Mouse (Mus musculus) hindbrain, postnatal 0 days (tissue): ENCODE results near the gene Fam161b. TPM values are rescaled to one million over a fixed set of nuclear protein-coding genes. Genes with fewer than 3 reads are reported as not detected.

Experiments used
- ATAC-seq: fragments of 200-750 bp; cut with Nextera tagmentation; 2 replicates; pipeline ENCODE4 v1.8.0; 2017; ENCODE audit warnings: mild to moderate bottlenecking, moderate TSS enrichment, moderate library complexity
- DNase-seq: peaks from one replicate; pipeline ENCODE4 v3.0.0-alpha.2; 2015; ENCODE audit warnings: low spot score
- H3K27ac ChIP-seq: fragments of 300-500 bp; sonication (generic); 2 replicates; pipeline ENCODE4 v1.5.1; 2014; ENCODE audit warnings: mild to moderate bottlenecking
- H3K27me3 ChIP-seq: fragments of 300-500 bp; sonication (generic); 2 replicates; pipeline ENCODE4 v1.6.1; 2014; ENCODE audit warnings: low read length, mixed read lengths; ENCODE audit not compliant: insufficient read depth
- H3K36me3 ChIP-seq: fragments of 300-500 bp; sonication (generic); 2 replicates; pipeline ENCODE4 v1.6.1; 2014; ENCODE audit warnings: low read length, mixed read lengths; ENCODE audit not compliant: insufficient read depth
- H3K4me1 ChIP-seq: fragments of 300-500 bp; sonication (generic); 2 replicates; pipeline ENCODE4 v1.6.1; 2014; ENCODE audit warnings: antibody characterized with exemption, low read length, mixed read lengths; ENCODE audit not compliant: insufficient read depth
- H3K4me2 ChIP-seq: fragments of 300-500 bp; sonication (generic); 2 replicates; pipeline ENCODE4 v1.6.1; 2014; ENCODE audit warnings: low read depth, mild to moderate bottlenecking, low read length, moderate library complexity, mixed read lengths
- H3K4me3 ChIP-seq: fragments of 300-500 bp; sonication (generic); 2 replicates; pipeline ENCODE4 v1.5.1; 2014; ENCODE audit warnings: low read length
- H3K9ac ChIP-seq: fragments of 300-500 bp; sonication (generic); replicated peaks from 2 replicates; pipeline ENCODE4 v1.6.1; 2014; ENCODE audit warnings: mild to moderate bottlenecking, low read length, moderate library complexity, mixed read lengths
- H3K9me3 ChIP-seq: fragments of 300-500 bp; sonication (generic); 2 replicates; pipeline ENCODE4 v1.6.1; 2016; ENCODE audit warnings: low read length, mixed read lengths
- CTCF ChIP-seq: IDR thresholded peaks from 2 replicates; pipeline ENCODE4 v1.5.1; 2016; ENCODE audit warnings: antibody characterized with exemption, control low read depth, low read depth
- WGBS: fragments of 180-500 bp; shearing (Covaris S2); extraction: QIAGEN DNeasy Blood & Tissue Kit; methylation state at CpG from one replicate; pipeline ENCODE4 v1.1.7; 2014; 5-methylcytosine and 5-hydroxymethylcytosine counted together
- polyA plus RNA-seq: library from polyadenylated mRNA; unstranded; fragments of >200 nt; fragmentation: Nextera tagmentation; extraction: Ambion mirVana; gene quantifications from 2 replicates; pipeline ENCODE4 v1.2.1, GENCODE M21; 2015
- total RNA-seq: library from RNA; depleted of rRNA; stranded (reverse); fragments of >200 nt; gene quantifications from 2 replicates; pipeline ENCODE4 v1.2.3, GENCODE M21; 2014; rRNA removed

The Fam161b gene
- total RNA-seq, result 7.1 and 9.7 TPM in 2 replicates
- polyA plus RNA-seq, result 9.8 and 10.2 TPM in 2 replicates

DNA sequence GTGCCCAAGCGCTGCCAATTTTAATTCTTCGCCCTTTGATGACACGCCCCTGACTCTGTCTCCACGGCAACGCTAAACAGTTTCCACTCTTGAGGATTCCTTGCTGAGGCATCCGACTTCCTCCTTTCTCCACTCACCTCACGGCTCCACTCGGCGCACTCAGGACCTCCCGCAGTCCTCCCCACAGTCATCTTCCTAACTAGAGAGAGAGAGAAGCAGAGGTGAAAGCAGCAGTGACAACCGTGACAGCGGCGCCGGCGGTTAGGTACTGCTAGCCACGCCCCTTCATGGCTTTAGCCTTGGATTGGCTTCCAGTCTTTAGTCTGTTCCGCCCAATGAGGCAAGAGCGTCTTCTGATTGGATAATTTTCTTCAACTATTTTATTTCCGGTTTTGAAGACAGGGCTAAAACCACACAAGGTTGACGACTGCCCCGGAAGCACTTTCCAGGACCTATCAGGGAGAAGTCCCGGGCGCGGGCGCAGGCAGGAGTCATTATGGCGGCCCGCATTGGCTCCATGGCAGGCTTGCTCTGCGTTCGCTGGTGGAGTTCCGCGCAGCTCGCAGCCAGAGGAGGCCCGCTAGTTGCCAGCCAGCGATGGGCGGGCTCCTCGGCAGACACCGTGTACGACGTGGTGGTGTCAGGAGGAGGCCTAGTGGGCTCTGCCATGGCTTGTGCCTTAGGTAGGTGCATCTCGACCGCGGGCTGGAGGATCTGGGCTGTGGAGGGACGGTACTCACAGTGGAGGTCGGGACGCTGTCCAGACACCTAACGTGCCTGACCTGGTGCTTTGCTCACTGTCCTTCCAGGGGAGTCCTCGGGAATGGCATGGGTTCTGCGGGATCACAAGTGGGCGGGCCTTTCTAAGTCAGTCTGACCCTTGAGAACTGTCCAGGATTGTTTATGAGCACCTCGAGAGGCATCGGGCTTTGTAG is at the start of gene Fam161b, which contains the start of gene Coq6:
Gene Fam161b (minus strand): TSS at position 279 of the 935 bp plus-strand sequence.
Gene Coq6 (plus strand): TSS at position 103 of the 935 bp plus-strand sequence.
- no peaks in the 10 kb centered on the region for H3K9me3 ChIP-seq
- H3K4me2 ChIP-seq, result peak within 1 kb of the TSS; percentile 91
- no peak; the same call in none of the 2 replicates for TF ChIP-seq CTCF
- ATAC-seq, result peak; percentile 100
- peak within 1 kb of the TSS; percentile 68 for H3K27ac ChIP-seq
- under 1% methylated on average over 51 of the region's 51 CpGs for WGBS
- H3K4me3 ChIP-seq, result peak within 1 kb of the TSS; percentile 98
- peak; percentile 99 for DNase-seq
- no peaks in the 10 kb centered on the region for H3K27me3 ChIP-seq
- peaks cover 8% of the 10 kb centered on the region; the same call in 1 of the 2 replicates for H3K4me1 ChIP-seq
- 0 out of 2 replicates have a peak, but pooled peaks cover 3% of the 10 kb centered on the region for H3K36me3 ChIP-seq
- peak within 1 kb of the TSS; percentile 84 for H3K9ac ChIP-seq

DNA sequence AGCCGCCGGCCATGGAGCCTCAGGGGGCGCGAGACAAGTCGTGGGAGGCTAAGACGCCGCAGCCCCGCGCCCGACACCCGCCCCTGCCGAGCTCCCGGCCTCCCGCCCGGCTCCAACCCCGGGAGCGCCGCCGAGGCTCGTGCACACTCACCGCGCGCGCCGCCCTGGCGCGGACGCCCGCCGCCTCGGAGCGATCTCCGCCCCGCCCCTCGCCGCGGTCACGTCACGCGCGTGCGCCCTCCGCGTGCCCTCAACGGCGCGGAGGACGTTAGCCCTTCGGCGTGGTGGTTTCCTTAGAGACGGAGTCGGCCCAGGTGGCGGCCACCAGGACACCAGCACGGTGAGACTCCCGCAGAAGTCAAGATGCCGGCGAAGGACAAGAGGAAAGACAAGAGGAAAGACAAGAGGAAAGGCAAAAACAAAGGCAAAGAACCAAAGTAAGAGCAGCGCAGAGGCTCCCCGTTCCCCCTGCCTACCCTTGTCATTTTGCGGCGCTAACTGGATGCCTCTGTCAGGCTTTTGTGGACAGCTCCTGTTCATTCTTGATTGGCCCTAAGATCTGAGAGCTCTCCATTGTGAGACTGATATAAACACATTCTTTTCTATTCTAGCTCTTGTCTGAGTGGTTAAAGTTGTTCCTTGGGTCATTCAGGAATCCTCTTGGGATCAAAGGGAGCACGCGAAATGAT is 47.3 kb upstream of the Fam161b start, which contains the start of the genes Entpd5 and Bbof1:
Gene Entpd5 (minus strand): TSS at position 211 of the 689 bp plus-strand sequence.
Gene Bbof1 (plus strand): TSS at position 253 of the 689 bp plus-strand sequence.
- H3K4me1 ChIP-seq, result peaks cover 5% of the 10 kb centered on the region
- WGBS, result 1% methylated on average over 62 of the region's 63 CpGs

DNA sequence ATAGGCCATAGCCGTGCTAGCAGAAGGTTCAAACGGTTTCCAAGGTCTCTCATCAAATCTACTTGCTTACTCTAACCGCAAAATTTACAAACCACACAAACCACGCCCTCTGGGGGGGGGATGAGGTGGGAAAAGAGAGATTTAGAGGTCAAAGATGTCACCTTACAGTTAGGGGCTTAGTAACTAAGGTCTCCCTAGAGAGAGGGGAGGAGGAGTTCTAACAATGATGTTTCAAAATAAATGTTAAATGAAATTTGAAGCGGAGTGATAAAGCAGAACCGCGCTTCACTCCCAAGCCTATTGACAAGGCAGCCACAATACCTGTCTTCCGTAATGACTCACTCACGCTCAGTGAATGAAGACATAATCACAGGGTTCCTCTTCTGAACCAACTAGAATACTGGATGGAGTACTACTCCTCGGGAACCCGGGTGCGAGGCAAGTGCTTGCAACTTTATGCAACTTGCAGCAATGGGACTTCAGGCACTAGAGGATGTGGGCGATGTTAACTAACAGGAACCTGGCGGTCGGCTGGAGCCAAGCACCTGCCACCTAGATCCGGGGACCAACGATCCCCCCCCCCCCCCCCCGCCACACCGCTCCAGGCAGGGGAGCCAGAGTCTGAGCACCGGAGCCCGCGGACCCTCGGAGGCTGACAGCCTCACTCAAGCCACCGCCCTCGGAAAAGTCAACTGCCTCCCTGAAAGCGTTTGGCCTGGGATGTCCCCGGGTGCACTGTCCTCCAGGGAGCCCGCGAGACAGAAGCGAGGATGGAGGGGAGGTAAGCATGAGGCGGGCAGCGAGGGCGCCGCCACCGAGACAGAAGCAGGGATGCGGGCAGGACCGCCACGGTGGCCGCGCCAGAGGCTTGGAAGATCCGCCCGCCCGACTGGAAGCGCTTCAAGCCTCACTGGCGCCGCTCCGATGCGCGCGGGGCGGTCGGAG is 46.5 kb upstream of the Fam161b start:
- peak; percentile 52 for DNase-seq
- no peaks in the 10 kb centered on the region for H3K36me3 ChIP-seq
- H3K9ac ChIP-seq, result peak overlapping the region; percentile 76
- H3K4me1 ChIP-seq, result peaks cover 5% of the 10 kb centered on the region
- no peaks in the 10 kb centered on the region for H3K27me3 ChIP-seq
- peak overlapping the region; percentile 93 for H3K4me3 ChIP-seq
- peak; percentile 7; the same call in 1 of the 2 replicates for TF ChIP-seq CTCF
- 2% methylated on average over 51 of the region's 52 CpGs for WGBS
- H3K4me2 ChIP-seq, result peak overlapping the region; percentile 88
- H3K9me3 ChIP-seq, result no peaks in the 10 kb centered on the region
- ATAC-seq, result peak; percentile 81
- peak overlapping the region; percentile 93 for H3K27ac ChIP-seq

More for the DNA sequence above, 47.3 kb upstream of the Fam161b start, which contains the start of the genes Entpd5 and Bbof1:
- Histone ChIP-seq H3K27ac (peak within 1 kb of the TSS; percentile 93), H3K9me3 (no peaks in the 10 kb centered on the region), H3K36me3 (no peaks in the 10 kb centered on the region), H3K4me3 (peak within 1 kb of the TSS; percentile 93), H3K27me3 (no peaks in the 10 kb centered on the region), H3K4me2 (peak within 1 kb of the TSS; percentile 88), H3K9ac (peak within 1 kb of the TSS; percentile 76)
- peak; percentile 96 for DNase-seq
- TF ChIP-seq CTCF, result 0 out of 2 replicates have a peak, but pooled peaks have one; percentile 10
- peak; percentile 96 for ATAC-seq

DNA sequence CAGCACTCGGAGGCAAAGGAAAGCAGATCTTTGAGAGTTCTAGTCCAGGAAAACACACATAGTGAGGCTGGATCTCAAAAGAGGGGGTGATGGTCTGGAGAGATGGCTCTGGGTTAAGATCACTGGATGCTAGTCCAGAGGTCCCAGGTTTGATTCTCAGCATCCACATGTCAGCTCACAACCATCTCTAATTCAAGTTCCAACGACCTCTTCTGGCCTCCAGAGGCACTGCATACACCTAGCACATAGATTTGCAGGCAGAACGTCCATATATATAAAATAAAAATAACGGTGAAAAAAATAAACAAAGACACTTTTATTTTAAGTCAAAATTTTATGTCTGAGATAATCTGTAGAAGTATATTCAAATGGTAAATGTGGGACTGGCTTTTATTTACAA is 45.6 kb upstream of the Fam161b start:
- H3K4me1 ChIP-seq, result peaks cover 5% of the 10 kb centered on the region
- DNase-seq, result no peak
- no peak overlapping the region for H3K9ac ChIP-seq
- TF ChIP-seq CTCF, result peak; percentile 24; the same call in 1 of the 2 replicates
- ATAC-seq, result no peak
- 60% methylated on average over 4 of the region's 4 CpGs for WGBS
- no peak overlapping the region for H3K4me3 ChIP-seq
- H3K9me3 ChIP-seq, result no peaks in the 10 kb centered on the region
- H3K27me3 ChIP-seq, result no peaks in the 10 kb centered on the region
- no peaks in the 10 kb centered on the region for H3K36me3 ChIP-seq
- H3K27ac ChIP-seq, result no peak overlapping the region
- H3K4me2 ChIP-seq, result no peak overlapping the region

DNA sequence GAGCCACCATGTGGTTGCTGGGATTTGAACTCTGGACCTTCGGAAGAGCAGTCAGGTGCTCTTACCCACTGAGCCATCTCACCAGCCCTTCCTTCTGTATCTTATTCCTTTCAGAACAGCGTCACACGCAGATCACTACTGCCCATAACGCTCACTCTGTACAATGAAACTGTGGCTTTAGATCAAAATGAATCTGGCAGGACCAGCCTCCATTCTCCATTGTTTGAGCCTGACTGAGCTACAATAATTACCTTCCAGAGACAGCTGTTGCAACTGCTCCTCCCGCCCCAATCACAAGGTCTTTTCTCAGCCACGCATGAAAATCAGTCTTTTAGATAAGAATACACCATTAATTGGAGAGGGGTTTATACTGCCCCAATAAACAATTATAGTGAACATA is 42.9 kb upstream of the Fam161b start:
- H3K36me3 ChIP-seq, result no peaks in the 10 kb centered on the region
- no peak for ATAC-seq
- H3K27ac ChIP-seq, result no peak overlapping the region
- no peak overlapping the region for H3K9ac ChIP-seq
- no peaks in the 10 kb centered on the region for H3K9me3 ChIP-seq
- 73% methylated on average over 6 of the region's 6 CpGs for WGBS
- H3K4me1 ChIP-seq, result peaks cover 4% of the 10 kb centered on the region
- no peak overlapping the region for H3K4me3 ChIP-seq
- TF ChIP-seq CTCF, result no peak
- DNase-seq, result no peak
- no peak overlapping the region for H3K4me2 ChIP-seq
- H3K27me3 ChIP-seq, result no peaks in the 10 kb centered on the region
